Mouse (Mus musculus): ENCODE data around the gene Smg6. TPM values are rescaled to one million over a fixed set of nuclear protein-coding genes. Genes with fewer than 3 reads are reported as not detected.
A peak's percentile ranks its signal among the peaks of the same experiment; 100 is the strongest.

The Smg6 gene
- polyA plus RNA-seq, 1 experiment from 2014 or later, result 22.4 TPM

DNA sequence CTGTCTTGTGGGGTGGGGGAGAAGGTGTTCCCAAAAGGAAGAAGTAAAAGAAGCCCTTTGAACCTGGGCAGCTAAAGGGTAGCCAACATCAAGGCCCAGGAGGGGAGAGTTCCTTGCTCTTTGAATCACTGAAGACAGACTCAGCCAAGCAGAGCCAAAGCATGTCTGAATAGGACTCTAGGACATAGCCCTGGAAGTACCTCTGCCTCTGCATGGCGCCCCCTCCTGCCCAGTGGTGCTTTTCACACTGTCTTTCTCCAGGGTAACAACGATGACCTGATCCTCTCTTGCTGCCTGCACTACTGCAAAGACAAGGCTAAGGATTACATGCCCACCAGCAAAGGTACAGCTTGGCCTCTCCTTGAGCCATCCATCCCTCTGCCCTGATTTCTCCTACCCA is 233.9 kb downstream of the Smg6 start:
- 68% methylated on average over 2 of the region's 2 CpGs for WGBS
- Histone ChIP-seq H3K9ac (no peak overlapping the region), H3K4me3 (no peak overlapping the region), H3K36me3 (peaks cover 72% of the 10 kb centered on the region), H3K9me3 (no peaks in the 10 kb centered on the region), H3K27ac (no peak overlapping the region), H3K4me2 (replicated peaks) (no peak overlapping the region), H3K4me1 (peaks cover 62% of the 10 kb centered on the region), H3K27me3 (peaks cover 20% of the 10 kb centered on the region)
- no peak for ATAC-seq (ENCODE audit: low FRiP score, low read depth)

DNA sequence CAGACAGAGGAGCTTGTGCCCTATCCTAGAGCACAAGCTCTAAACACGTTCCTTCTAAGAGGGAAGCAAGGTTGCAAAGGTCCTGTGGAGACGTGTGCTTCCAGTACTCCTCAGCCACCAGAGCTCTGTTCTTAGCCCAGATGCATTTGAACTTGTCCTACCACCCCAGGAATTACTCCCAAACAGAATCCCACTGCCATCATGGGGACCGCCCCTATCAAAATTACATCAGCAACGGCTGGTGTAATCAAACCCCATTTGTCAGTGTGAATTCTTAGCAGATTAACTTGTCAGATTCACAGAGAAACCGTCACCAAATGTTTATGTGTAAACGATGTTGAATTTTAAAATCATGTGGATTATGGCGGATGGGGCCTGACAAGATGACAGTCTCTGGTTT is 235.3 kb downstream of the Smg6 start:
- no peak for ATAC-seq (ENCODE audit: low FRiP score, low read depth)
- H3K27ac ChIP-seq, result no peak overlapping the region
- no peaks in the 10 kb centered on the region for H3K9me3 ChIP-seq
- 84% methylated on average over 7 of the region's 7 CpGs for WGBS
- peaks cover 68% of the 10 kb centered on the region for H3K4me1 ChIP-seq
- peaks cover 86% of the 10 kb centered on the region for H3K36me3 ChIP-seq
- H3K27me3 ChIP-seq, result peaks cover 34% of the 10 kb centered on the region
- H3K4me2 ChIP-seq (replicated peaks), result no peak overlapping the region
- H3K4me3 ChIP-seq, result no peak overlapping the region
- no peak overlapping the region for H3K9ac ChIP-seq

DNA sequence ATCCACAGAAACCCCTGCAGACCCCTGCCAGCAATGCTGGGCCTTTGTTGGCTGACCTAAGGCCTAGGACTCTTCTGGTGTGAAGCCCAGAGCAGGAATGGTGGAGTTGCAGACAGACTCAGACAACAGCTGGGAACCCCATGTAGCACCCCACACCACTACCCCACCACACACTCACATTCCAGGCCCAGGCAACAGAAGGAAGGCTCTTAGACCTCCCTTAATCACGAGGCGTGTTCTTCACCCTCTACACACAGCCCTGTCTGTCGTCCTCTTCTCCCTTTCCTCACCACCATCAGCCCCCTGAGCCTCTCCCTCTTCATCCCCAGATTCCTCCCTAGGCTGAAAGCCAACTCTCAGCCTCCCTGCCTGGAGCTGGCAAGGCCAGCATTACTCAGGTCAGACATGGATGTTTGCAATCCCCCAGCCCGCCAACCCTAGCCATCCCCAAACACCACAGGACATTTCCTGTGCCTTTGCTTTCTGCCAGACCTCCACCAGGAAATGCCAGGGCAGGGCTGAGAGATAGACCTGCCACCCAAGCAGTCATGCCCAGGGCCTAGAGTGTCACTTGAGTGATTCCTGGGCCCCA is 235.9 kb downstream of the Smg6 start:
- Histone ChIP-seq H3K9me3 (no peaks in the 10 kb centered on the region), H3K9ac (no peak overlapping the region), H3K27me3 (peaks cover 40% of the 10 kb centered on the region), H3K27ac (peak overlapping the region; percentile 48; the same call in 1 of the 2 replicates), H3K36me3 (peaks cover 91% of the 10 kb centered on the region), H3K4me3 (no peak overlapping the region), H3K4me2 (replicated peaks) (no peak overlapping the region), H3K4me1 (peaks cover 68% of the 10 kb centered on the region)
- 0 out of 2 replicates have a peak, but pooled peaks have one; percentile 7 for ATAC-seq (ENCODE audit: low FRiP score, low read depth)
- 56% methylated on average over 4 of the region's 4 CpGs for WGBS

- no peak overlapping the region; the same call in 1 of the 2 replicates for H3K4me3 ChIP-seq
- H3K27ac ChIP-seq, result peak overlapping the region; percentile 48; the same call in 1 of the 2 replicates
- H3K4me2 ChIP-seq (replicated peaks), result peak overlapping the region; percentile 87
- peaks cover 51% of the 10 kb centered on the region for H3K27me3 ChIP-seq
- WGBS, result 85% methylated on average over 12 of the region's 12 CpGs
- H3K36me3 ChIP-seq, result peaks cover 94% of the 10 kb centered on the region
- H3K4me1 ChIP-seq, result peaks cover 69% of the 10 kb centered on the region
- no peak for ATAC-seq (ENCODE audit: low FRiP score, low read depth)
- H3K9ac ChIP-seq, result peak overlapping the region; percentile 90
- no peaks in the 10 kb centered on the region for H3K9me3 ChIP-seq
These were observed 237.0 kb downstream of the Smg6 start for GRCm38 (mm10) chr11:75162591-75163080.

DNA sequence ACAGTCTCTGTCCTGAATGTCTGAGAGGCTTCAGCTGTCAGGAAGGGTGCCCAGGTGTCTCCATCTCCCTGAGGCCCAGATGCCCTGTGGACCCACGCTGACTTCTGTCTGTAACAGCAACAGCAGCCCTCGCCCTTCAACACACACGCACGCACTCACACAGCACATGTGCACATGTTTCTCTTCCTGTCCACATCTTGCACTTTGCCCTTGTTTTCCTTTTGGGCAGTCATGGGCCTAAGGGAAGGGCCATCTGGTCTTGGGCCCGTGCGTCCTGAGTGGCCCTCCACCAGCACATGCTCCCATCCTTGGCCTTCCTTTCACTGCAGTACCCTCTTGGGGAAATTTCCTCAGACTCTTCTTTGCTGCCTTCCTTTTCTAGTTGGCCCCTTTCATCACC is 237.8 kb downstream of the Smg6 start:
- Histone ChIP-seq H3K4me3 (peak overlapping the region; percentile 75), H3K27me3 (peaks cover 58% of the 10 kb centered on the region), H3K4me1 (peaks cover 67% of the 10 kb centered on the region), H3K9me3 (no peaks in the 10 kb centered on the region), H3K36me3 (peaks cover 91% of the 10 kb centered on the region), H3K27ac (peak overlapping the region; percentile 48; the same call in 1 of the 2 replicates), H3K9ac (peak overlapping the region; percentile 90), H3K4me2 (replicated peaks) (peak overlapping the region; percentile 87)
- WGBS, result 89% methylated on average over 6 of the region's 6 CpGs
- ATAC-seq (ENCODE audit: low FRiP score, low read depth), result no peak

GRCm38 (mm10) chr11:75164051-75164450 is 238.4 kb downstream of the Smg6 start:
- peak overlapping the region; percentile 92 for H3K27ac ChIP-seq
- WGBS, result 60% methylated on average over 2 of the region's 2 CpGs
- H3K4me1 ChIP-seq, result peaks cover 72% of the 10 kb centered on the region
- H3K4me3 ChIP-seq, result peak overlapping the region; percentile 75
- H3K36me3 ChIP-seq, result peaks cover 84% of the 10 kb centered on the region
- no peak for ATAC-seq (ENCODE audit: low FRiP score, low read depth)
- peak overlapping the region; percentile 90; the same call in 1 of the 2 replicates for H3K9ac ChIP-seq
- H3K27me3 ChIP-seq, result peaks cover 64% of the 10 kb centered on the region
- no peaks in the 10 kb centered on the region for H3K9me3 ChIP-seq
- peak overlapping the region; percentile 87 for H3K4me2 ChIP-seq (replicated peaks)

- Histone ChIP-seq H3K9ac (peak overlapping the region; percentile 90), H3K36me3 (peaks cover 77% of the 10 kb centered on the region), H3K4me2 (replicated peaks) (peak overlapping the region; percentile 87), H3K4me3 (peak overlapping the region; percentile 75), H3K27ac (peak overlapping the region; percentile 92), H3K4me1 (peaks cover 78% of the 10 kb centered on the region), H3K9me3 (no peaks in the 10 kb centered on the region), H3K27me3 (peaks cover 71% of the 10 kb centered on the region)
- no peak for ATAC-seq (ENCODE audit: low FRiP score, low read depth)
- WGBS, result 23% methylated on average over 15 of the region's 15 CpGs
These were observed 239.1 kb downstream of the Smg6 start for GRCm38 (mm10) chr11:75164750-75165149.

DNA sequence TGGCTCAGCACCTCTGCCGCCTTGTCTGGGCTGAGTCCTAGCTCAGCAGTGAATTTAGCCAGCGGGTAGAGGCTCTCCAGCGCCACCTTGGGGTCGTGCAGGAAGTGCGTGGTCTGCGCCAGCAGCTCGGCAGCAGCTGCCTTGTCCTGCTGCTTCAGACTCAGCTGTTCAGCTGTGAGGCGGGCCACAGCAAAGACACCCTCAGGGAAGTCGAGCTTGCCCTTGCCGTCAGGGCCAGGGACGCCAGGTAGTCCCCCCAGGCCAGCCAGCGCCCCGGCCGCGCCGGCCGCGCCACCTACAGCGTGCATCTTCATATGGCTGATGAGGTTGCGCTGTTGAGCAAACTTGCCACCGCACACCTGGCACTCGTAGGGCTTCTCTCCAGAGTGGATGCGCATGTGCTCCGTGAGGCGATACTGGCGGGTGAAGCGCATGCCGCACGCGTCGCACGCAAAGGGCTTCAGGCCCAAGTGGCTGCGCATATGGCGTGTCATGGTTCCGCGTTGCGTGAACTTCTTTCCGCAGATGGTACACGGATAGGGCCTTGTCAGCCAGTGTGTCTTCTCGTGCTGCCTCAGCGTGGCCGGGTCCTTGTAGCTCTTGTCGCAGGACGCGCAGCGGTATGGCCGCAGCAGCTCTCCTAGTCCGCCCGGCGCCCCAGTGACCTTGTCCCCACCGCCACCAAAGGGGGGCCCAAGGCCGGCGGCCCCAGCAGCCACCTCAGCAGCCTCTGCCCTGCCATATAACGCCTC is 240.0 kb downstream of the Smg6 start:
- WGBS, result 5% methylated on average over 54 of the region's 54 CpGs
- peaks cover 69% of the 10 kb centered on the region for H3K36me3 ChIP-seq
- peak overlapping the region; percentile 92 for H3K27ac ChIP-seq

DNA sequence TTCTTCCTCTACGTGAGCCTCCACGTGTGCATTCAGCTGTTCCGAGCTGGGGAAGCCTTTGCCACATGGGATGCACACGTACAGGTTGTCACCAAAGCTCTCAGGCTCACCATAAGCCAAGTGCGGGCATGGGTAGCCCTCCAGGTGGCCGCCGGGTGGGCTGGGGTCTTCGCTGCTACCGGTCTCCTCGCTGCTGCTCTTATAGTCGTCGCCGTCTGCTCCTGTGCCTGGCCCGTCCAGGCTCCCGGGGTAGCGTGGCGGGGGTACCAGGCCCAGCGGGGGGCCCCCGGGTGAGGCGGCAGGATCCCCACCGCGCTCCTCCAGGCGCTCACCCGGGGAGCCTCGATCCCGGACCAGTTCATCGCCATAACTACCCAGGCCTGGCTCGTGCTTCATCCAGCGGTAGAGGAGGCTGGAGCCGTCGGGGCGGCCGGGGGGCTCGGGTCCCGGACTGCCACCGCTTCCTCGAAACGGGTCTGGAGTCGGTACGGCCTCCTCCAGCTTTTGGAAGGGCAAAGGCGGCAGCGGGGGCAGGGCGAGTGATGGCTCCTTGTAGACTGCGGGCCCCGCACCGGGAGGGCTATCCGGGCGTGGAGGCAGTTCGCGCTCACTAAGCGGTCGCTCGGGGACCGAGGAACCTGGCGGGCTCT is 240.7 kb downstream of the Smg6 start:
- H3K4me2 ChIP-seq (replicated peaks), result peak overlapping the region; percentile 87
- no peak for ATAC-seq (ENCODE audit: low FRiP score, low read depth)
- H3K4me3 ChIP-seq, result peak overlapping the region; percentile 75
- H3K9me3 ChIP-seq, result no peaks in the 10 kb centered on the region
- peaks cover 89% of the 10 kb centered on the region for H3K4me1 ChIP-seq
- H3K27ac ChIP-seq, result peak overlapping the region; percentile 92
- H3K27me3 ChIP-seq, result peaks cover 86% of the 10 kb centered on the region
- peaks cover 62% of the 10 kb centered on the region for H3K36me3 ChIP-seq
- H3K9ac ChIP-seq, result peak overlapping the region; percentile 90
- 6% methylated on average over 55 of the region's 55 CpGs for WGBS

More for the DNA sequence above, 240.0 kb downstream of the Smg6 start:
- Histone ChIP-seq H3K27me3 (peaks cover 79% of the 10 kb centered on the region), H3K9ac (peak overlapping the region; percentile 90), H3K4me2 (replicated peaks) (peak overlapping the region; percentile 87), H3K4me3 (peak overlapping the region; percentile 75), H3K4me1 (peaks cover 87% of the 10 kb centered on the region), H3K9me3 (no peaks in the 10 kb centered on the region)
- no peak for ATAC-seq (ENCODE audit: low FRiP score, low read depth)

DNA sequence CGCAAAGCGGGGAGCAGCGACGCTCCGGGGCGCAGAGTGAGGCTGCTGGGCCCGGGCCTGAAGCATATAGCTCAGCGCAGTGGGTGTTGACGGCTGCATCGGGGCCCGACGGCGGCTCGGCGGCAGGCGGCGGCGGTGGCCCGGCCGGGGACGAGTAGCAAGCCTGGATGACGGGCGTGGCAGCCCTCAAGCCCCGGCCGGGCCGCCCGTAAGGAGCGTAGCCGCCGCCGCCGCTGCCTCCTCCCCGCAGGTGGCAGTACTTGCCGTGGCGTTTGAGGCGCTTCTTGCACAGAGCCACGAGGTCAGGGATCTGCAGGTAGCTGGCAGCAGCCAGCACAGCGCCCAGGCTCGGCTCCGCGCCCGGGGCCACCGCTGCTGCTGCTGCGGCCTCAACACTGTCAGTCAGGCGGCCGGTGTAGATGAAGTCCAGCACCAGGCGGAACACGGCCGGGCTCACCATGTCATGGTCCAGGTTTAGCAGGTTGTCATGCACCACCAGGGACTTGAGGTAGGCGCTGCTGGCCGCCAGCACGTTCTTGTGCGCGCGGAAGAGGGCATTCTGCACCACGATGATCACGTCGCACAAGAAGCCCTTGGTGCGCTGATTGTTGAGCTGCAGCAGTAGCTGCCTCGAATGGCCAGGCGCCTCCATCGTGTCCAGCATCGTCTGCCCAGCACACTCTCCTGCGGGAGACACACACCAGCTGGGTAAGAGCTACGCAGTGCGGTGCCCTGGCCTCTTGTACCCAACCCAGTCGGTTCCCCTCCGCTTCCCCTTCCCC is 241.4 kb downstream of the Smg6 start:
- no peaks in the 10 kb centered on the region for H3K9me3 ChIP-seq
- peak overlapping the region; percentile 92 for H3K27ac ChIP-seq
- WGBS, result 3% methylated on average over 67 of the region's 68 CpGs
- peak overlapping the region; percentile 90 for H3K9ac ChIP-seq
- ATAC-seq (ENCODE audit: low FRiP score, low read depth), result no peak
- peak overlapping the region; percentile 75 for H3K4me3 ChIP-seq
- H3K27me3 ChIP-seq, result peaks cover 94% of the 10 kb centered on the region
- peak overlapping the region; percentile 87 for H3K4me2 ChIP-seq (replicated peaks)
- peaks cover 54% of the 10 kb centered on the region for H3K36me3 ChIP-seq
- peaks cover 89% of the 10 kb centered on the region for H3K4me1 ChIP-seq
